Mouse (Mus musculus): ENCODE results near the gene Myo19.
A peak's percentile ranks its signal among the peaks of the same experiment; 100 is the strongest.
"Not testable (repeated sequence)": the region's sequence is repeated elsewhere in the genome, so short reads cannot be mapped to it uniquely, and the experiment has no call there.

Myo19 gene

GRCm38 (mm10) chr11:84879772-84880464 lies at the start of gene Myo19, which contains the start of gene Pigw:
Myo19 (plus strand) TSS chr11:84880148.
Pigw (minus strand) TSS chr11:84880285.
- DNase-seq (ENCODE audit: low spot score in 2 of 2): peak; percentile 78 to 82

GRCm38 (mm10) chr11:84839330-84839729 lies 40.6 kb upstream of the Myo19 start:
- no peak for DNase-seq (ENCODE audit: low spot score in 2 of 2)

DNA sequence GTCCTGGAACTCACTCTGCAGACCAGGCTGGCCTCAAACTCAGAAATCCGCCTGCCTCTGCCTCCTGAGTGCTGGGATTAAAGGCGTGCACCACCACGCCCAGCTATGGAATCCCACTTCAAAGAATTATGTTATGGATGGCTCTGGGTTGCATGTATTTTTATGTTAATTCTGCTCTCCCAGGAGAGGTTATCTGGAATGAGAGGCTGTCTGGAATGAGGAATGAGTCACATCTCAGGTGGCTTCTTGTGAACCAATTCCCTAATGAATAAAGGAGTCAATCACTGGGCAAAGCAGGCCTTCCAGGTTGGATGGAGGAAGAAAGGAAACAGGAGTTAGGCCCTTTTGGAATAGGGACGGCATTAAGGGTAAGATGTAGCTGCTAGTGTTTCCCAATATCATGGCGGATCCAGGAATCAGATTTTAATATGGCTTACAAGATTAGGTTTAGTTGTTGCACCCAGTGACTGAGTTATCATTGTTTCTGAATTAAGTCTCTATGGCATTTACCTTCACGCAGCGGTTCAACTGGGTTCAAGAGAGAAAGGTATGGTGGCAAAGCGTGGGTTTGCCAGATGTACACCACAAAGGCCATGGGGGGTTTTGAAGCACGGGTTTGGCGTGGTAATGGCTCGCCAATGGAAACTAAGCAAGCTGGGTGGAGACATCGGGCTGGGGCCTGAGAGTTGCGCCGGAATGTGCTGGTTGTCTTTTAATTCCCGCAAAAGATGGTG lies 33.0 kb upstream of the Myo19 start:
- no peak for DNase-seq (ENCODE audit: low spot score in 2 of 2)

DNA sequence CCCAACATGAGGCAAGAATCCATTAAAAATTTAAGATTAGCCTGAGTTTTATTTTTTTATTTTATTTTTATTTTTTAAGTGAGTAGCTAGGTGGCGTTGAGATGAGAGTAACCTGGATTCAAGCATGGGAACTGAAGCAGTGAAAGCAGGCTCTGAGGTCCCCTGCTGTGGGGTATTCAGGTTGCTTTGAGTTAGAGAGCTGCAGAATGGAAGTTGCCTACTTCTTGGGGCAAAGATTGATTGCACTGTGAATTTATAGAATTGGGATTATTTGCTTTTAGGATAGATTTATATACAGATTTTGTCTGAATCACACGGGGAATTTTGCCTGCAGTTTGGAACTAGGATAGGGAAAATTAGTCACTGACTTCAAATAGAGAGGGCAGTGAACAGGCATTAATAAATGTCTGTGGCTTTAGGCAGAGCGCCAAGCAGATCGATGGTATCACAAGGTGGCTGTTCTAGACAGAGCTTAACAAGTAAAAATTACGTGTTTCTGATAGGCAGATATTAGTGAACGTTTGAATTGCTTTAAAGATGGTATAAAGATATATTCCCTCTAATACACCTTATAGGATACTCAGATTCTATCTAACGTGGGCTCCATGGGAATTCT lies 32.4 kb upstream of the Myo19 start:
- no peak for DNase-seq (ENCODE audit: low spot score in 2 of 2)

- DNase-seq (ENCODE audit: low spot score in 2 of 2): no peak
Measured at GRCm38 (mm10) chr11:84855285-84855684, 24.7 kb upstream of the Myo19 start.

- DNase-seq (ENCODE audit: low spot score in 2 of 2): no peak
Measured at GRCm38 (mm10) chr11:84865268-84865667, 14.7 kb upstream of the Myo19 start.

DNA sequence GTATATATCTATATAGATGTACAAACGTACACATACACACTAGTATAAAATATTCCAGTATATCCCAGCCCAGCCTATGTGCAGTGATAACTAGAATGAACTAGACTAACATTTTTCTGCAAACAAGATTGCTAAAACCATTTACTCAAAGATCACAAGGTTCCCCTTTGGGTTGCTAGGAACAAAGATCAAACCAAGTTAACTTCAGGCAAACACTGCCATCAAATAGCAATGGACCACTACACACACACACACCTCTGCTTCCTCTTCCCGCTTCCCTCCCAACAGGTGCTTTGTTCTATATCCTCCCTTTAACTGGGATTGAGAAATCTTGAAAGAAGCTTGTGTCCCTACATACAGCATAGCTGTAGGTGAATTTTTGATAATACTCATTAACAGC lies 12.4 kb upstream of the Myo19 start:
- DNase-seq (ENCODE audit: low spot score in 2 of 2): no peak

GRCm38 (mm10) chr11:84868786-84869259 lies 11.1 kb upstream of the Myo19 start:
- no peak for DNase-seq (ENCODE audit: low spot score in 2 of 2)

- DNase-seq (ENCODE audit: low spot score in 2 of 2): peak; percentile 95 to 96
Measured at GRCm38 (mm10) chr11:84869537-84870232, 10.3 kb upstream of the Myo19 start.

DNA sequence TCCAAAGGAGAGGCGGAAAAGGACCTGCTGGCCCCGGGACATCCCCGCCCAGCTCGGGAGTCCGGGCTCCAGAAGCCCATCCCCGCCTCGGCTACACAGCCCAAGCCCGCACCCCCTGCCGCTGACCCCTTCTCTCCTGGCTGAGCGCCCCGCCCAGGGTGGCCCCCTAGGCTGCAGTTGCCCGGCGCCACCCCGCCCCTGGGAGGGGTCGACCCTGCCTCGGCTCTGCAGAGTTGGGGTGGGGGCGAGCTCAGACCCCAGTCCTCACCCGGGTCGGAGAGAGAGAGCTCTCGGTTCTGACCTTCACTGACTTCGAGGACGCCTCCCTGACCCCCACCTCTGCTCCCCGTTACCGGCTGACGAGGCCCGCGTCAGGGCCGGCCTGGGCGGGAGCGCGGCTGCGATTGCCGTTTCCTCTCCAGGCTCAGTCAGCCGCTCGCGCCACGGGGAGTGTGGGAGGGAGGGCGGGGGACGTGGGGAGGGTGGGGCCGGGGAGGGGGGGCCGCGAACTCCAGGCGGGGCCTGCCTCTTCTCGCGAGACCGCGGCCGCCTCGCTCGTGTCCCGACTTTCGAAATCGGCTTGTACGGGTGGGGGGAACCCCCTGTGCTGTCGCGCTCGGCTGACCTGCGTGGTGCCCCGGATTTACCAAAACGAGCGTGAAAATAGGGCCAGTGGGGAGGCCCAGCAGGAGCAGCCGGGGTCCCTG lies 9.5 kb upstream of the Myo19 start, which contains the start of gene Ggnbp2:
Ggnbp2 (minus strand) TSS at position 481 of the 707 bp plus-strand sequence.
- DNase-seq (ENCODE audit: low spot score in 2 of 2): peak; percentile 89 to 94

DNA sequence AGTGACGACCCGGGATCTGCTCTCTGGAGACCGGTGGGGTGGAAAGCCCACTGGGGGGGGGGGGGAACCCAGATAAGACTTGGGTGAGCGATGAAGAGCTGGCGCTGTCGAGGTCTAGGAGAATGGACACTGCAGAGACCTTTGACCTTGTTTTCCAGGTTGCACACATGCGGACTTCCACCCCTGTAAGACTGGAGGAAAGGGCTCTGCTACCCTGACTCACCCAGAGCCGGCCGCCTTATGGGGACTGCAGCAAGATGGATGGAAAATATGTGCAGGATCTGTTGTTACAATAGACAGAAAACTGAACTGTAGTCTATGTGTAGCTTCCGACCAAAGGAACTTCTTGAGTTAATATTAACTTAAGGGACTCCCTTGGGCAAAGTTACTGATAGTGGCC lies 8.9 kb upstream of the Myo19 start:
- no peak for DNase-seq (ENCODE audit: low spot score in 2 of 2)

DNA sequence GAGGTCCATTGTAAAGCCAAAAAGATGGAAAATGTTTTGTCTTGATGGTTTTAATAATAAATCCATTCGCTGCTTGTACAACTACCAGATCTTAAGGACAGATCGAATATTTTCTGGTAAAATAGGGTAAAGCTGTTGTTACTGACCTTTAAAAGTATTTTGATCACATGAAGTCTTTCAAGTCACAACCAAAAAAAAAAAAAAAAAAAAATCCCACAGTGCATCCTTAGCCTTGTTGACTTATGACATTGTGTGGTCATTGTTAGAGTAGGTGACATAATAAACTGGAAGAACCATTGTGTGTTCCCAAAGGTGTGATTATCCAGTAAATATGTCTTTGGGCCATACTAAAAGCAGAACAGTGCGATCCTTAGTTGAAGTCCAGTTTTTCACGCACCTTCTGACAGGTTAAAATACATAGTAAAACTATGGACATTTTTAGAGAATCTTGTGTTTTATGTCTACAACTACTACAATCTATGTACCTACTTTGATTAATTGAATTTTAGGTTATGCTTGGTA lies 8.3 kb upstream of the Myo19 start:
- DNase-seq (ENCODE audit: low spot score in 2 of 2): no peak

DNA sequence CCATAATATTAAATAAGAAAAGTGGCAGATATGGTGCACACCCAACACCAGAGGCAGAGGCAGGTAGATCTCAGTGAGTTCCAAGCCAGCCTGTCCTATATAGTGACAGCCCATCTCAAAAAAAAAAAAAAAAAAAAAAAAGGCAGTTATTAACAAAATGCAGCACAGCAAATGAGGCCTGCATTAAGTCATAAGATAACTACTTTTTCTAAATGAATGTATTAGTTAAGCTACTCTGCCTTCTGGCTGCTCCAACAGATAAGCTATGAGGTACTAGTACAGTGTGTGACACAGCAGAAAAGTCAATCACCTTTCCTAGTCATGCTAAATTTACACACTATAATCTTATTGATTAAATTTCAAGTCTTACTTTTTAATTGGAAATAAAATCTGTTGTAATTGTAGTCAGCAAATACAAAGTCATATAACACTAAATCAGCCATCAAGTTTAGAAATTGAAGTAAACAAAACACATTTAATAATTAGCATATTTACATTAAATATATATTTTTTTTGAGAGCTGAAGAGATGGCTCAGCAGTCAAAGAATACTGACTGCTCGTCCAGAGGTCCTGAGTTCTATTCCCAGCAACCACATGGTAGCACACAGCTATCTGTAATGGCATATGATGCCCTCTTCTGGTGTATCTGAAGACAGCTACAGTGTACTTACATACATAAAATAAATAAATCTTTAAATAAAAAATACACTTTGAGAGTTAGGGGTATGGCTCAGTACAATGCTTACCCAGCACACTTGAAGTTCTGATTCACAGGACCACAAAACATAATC lies 6.7 kb upstream of the Myo19 start:
- DNase-seq (ENCODE audit: low spot score in 2 of 2): no peak

DNA sequence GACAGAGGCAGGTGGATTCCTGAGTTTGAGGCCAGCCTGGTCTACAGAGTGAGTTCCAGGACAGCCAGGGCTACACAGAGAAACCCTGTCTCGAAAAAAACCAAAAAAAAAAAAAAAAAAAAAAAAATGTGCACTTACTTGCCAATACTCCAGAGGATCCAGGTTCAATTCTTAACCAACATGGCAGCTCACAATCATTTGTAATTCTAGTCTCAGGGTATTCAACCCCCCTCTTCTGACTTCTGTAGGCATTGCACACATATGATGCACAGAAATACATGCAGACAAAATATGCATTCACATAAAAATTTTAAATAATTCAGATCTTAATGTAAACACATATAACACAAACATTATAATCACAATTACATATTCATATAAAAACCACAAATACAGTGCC lies 3.9 kb upstream of the Myo19 start:
- not testable (repeated sequence) for DNase-seq (ENCODE audit: low spot score in 2 of 2)

DNA sequence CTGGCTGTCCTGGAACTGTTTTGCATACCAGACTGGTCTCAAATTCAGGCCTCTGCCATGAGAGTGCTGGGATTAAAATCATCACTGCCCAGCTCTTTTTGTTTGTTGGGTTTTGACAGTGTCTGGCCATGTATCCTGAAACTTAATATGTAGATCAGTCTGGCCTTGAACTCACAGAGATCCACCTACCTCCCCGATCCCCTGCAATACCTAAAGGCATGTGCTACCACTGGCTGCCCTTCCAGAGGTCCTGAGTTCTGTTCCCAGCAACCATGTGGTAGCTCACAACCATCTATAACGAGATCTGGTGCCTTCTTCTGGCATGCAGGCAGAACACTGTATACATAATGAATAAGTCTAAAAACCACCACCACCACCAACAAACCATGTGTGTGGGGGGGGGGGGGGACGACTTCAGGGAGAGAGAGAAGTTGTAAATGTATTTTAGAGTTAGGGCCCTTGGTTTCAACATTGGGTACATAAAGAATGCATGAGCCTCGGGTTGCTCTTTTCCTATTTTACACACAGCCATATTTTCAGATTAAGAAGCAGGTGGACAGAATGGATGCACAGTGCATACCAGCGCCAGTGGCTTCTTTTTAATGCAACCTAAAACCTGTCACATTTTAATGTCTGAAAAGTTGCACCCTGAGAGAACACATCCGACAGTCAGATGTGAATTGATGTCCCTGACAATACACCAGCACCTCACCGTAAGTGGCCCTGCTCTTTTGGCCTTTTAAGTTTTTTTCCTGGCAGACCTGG lies 759 bp upstream of the Myo19 start:
- no peak for DNase-seq (ENCODE audit: low spot score in 2 of 2)

DNA sequence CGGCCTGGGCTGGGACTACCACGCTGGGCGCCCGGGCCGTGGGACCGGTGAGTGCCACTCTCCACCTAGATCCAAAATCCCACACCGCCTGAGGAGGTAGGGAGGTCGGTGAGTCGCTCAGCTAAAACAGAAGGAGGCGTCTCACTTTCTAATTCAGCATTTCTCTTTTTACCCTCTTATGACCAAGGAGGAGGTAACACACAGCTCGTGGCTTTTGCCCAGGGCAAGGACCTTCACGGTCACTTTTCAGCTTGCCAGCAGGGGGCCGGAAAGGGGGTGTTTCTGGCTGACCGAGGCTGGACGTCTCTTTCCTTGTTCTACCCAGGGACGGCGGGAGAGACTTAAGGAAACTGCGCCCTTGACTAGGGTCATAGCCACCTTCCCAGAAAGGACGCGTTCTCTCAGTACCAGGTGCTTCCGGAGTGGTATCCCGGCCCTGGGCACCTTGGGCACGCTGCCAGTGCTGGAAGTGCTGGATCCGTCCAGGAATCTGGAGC lies 565 bp downstream of the Myo19 start:
- DNase-seq (ENCODE audit: low spot score in 2 of 2): peak; percentile 57 to 64

DNA sequence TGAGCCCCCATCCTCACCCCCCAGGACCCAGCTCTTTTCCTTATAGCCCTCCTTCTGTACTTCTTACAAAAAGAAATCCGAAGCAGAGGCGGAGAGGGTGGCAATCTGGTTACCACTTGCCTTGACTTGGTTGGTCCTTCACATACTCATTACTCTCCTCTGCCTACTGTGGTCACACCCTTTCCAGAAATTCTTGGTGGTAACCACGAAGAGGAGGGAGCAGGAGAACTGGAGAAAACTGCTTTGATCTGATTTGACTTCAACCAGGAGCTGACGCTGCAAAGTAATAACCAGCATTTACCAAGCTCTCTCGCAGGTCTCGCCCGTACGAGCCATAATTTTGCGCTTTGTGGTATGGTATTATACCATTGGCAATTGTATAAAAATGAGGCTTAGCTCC lies 1.0 kb downstream of the Myo19 start:
- no peak for DNase-seq (ENCODE audit: low spot score in 2 of 2)

DNA sequence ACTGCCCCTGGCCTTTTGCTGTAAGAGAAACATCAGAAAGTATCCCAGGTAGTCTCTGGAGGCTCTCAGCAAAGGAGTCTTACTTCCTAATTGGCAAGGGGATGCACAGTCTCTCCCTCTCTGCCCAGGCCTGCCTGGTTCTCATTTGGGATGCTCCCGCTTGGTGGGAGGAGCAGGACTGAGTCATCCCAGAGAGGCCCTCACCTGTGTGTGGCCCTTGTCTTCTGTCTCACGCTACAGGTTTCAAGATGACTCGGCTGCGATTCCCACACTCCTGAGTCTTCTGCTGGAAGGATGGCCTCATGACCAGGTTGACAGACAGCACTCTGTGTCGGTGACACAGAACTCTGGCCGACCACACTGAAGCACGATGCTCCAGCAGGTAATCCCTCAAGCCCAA lies 2.4 kb downstream of the Myo19 start:
- peak in 1 of 2 experiments; percentile 55 for DNase-seq (ENCODE audit: low spot score in 2 of 2)

DNA sequence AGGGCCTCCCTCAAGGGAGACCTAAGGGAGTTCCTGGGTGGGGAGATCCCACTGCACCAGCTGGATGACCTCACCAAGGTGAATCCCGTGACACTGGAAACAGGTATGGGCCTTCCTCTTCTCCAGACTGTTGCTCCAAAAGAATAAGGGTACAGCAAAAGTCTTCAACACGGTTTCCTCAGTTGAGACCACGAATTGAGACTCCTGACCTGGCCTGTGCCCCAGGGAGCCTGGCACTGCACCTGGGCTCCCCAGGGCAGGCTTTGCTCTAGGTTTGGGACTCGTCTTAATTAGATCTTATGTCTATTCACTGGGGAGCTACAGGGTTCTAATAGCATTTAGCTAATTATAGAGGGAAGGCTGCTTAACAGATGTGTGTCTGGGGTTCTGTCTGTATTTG lies 5.3 kb downstream of the Myo19 start:
- DNase-seq (ENCODE audit: low spot score in 2 of 2): no peak
